Mouse (Mus musculus): ENCODE data around the gene Zfp292. TPM values are rescaled to one million over a fixed set of nuclear protein-coding genes. Genes with fewer than 3 reads are reported as not detected.

Zfp292 gene
- polyA plus RNA-seq, 1 experiment from 2014 or later: 33.0 TPM

DNA sequence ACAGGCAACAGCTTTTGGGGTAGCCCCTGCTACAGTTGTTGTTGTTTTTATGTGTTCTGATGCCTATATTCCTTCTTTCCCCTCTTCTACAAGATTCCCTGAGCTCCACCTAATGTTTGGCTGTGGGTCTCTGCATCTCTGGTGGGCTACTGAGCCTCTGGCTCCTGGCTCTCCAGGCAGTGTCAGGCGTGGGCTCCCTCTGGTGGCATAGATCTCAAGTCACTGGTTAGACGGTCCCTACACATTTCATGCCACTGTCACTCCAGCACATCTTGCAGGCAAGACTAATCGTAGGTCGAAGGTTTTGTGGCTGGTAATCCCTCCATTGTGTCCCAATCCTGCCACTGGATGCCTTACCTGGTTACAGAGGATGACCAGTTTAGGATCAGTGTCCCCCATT is 100.0 kb downstream of the Zfp292 start:
- H3K9ac ChIP-seq: no peak overlapping the region
- no peaks in the 10 kb centered on the region for H3K27me3 ChIP-seq (replicated peaks)
- no peaks in the 10 kb centered on the region for H3K36me3 ChIP-seq (replicated peaks)
- H3K27ac ChIP-seq: no peak overlapping the region
- H3K4me1 ChIP-seq: peaks cover 4% of the 10 kb centered on the region
- no peak overlapping the region for H3K4me3 ChIP-seq
- 21% methylated on average over 4 of the region's 4 CpGs for WGBS
- no peaks in the 10 kb centered on the region for H3K9me3 ChIP-seq
- no peak overlapping the region for H3K4me2 ChIP-seq
- ATAC-seq (replicated peaks): no peak

DNA sequence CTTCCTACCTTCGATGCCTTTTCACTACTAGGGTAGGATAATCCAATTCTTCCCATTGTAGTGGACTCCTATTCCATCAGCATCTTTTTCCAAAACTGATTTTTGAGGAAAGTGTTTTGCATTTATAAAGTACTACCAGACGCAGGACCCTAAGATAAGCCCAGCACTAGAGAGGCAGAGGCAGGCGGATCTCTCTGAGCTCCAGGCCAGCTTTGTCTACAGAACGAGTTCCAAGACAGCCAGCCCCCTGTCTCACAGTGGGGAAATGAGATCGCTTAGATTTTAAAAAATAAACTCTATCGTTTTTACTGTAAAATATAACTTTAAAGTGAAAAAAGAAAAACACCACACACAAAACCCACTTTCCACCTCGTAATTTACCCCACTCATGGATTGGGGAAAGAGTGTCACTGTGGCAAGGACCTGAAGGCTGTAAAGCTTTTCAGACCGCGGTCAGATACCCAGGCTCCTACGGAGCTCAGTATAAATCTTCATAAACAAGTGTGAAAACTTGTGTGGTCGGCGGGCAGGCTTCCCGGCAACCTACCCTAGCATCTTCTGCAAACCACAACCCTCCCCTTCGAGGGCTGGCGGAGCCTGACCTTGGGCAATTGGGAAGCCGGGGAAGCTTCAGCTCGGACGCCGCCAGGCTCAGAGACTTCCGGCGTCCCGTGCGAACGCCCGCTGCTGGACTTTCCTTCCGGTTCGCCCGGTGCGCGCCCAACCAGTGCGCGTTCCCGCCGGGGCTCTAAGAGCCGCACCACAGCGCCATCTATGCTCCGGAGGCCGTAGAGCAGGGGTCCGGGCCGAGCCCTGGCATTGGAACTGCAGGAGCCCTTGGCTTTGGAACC is 104.9 kb downstream of the Zfp292 start, which contains the start of gene Smim8:
Smim8 (minus strand) TSS at position 747 of the 851 bp plus-strand sequence.
- H3K9ac ChIP-seq: peak within 1 kb of the TSS; percentile 71
- ATAC-seq (replicated peaks): peak; percentile 97
- H3K9me3 ChIP-seq: no peaks in the 10 kb centered on the region
- no peaks in the 10 kb centered on the region for H3K27me3 ChIP-seq (replicated peaks)
- H3K4me3 ChIP-seq: peak within 1 kb of the TSS; percentile 73
- peaks cover 11% of the 10 kb centered on the region for H3K4me1 ChIP-seq
- H3K36me3 ChIP-seq (replicated peaks): no peaks in the 10 kb centered on the region
- H3K27ac ChIP-seq: peak within 1 kb of the TSS; percentile 85
- WGBS: 5% methylated on average over 40 of the region's 40 CpGs
- H3K4me2 ChIP-seq: peak within 1 kb of the TSS; percentile 76

- no peak overlapping the region for H3K4me2 ChIP-seq
- H3K4me1 ChIP-seq: 0 out of 2 replicates have a peak, but pooled peaks cover 3% of the 10 kb centered on the region
- ATAC-seq (replicated peaks): peak; percentile 52; the same call in 1 of the 2 replicates
- no peaks in the 10 kb centered on the region for H3K36me3 ChIP-seq (replicated peaks)
- no peaks in the 10 kb centered on the region for H3K9me3 ChIP-seq
- H3K9ac ChIP-seq: no peak overlapping the region
- H3K27me3 ChIP-seq (replicated peaks): no peaks in the 10 kb centered on the region
- H3K27ac ChIP-seq: peak overlapping the region; percentile 48; the same call in 1 of the 2 replicates
- no peak overlapping the region for H3K4me3 ChIP-seq
- 7% methylated on average over 8 of the region's 8 CpGs for WGBS
Observed at GRCm38 (mm10) chr4:34771652-34772371, 110.9 kb downstream of the Zfp292 start.

GRCm38 (mm10) chr4:34756163-34756562 is 126.6 kb downstream of the Zfp292 start, which contains the start of gene Gm136:
Gene Gm136, minus strand, starts transcription at chr4:34756263.
- Histone ChIP-seq H3K4me3 (no peak within 1 kb of the TSS), H3K27me3 (replicated peaks) (no peaks in the 10 kb centered on the region; the same call in 1 of the 2 replicates), H3K4me1 (no peaks in the 10 kb centered on the region), H3K9me3 (no peaks in the 10 kb centered on the region), H3K36me3 (replicated peaks) (no peaks in the 10 kb centered on the region), H3K27ac (no peak within 1 kb of the TSS), H3K4me2 (no peak within 1 kb of the TSS), H3K9ac (no peak within 1 kb of the TSS)
- 80% methylated on average over 1 of the region's 1 CpGs for WGBS
- no peak for ATAC-seq (replicated peaks)

Other genes starting within 250 kb of the Zfp292 start
- 50.4 and 52.7 TPM in 2 replicates for gene Slc35a1, start 195.5 kb downstream of the Zfp292 start, polyA plus RNA-seq (2015; fragmentation: Nextera tagmentation; extraction: Ambion mirVana)
- gene Cfap206, start 152.8 kb downstream of the Zfp292 start, polyA plus RNA-seq (2015; fragmentation: Nextera tagmentation; extraction: Ambion mirVana): 2.5 and 2.9 TPM in 2 replicates
- gene Gm136, start 126.7 kb downstream of the Zfp292 start, polyA plus RNA-seq (2015; fragmentation: Nextera tagmentation; extraction: Ambion mirVana): not detected in 2 replicates
- 39.9 and 42.5 TPM in 2 replicates for gene Smim8, start 104.5 kb downstream of the Zfp292 start, polyA plus RNA-seq (2015; fragmentation: Nextera tagmentation; extraction: Ambion mirVana)
- gene Cga, start 10.8 kb upstream of the Zfp292 start, polyA plus RNA-seq (2015; fragmentation: Nextera tagmentation; extraction: Ambion mirVana): not detected in 2 replicates

Data from midbrain, embryonic 15.5 days (tissue).